Mouse (Mus musculus) stomach, embryonic 14.5 days (tissue): ENCODE results near the gene C8a. TPM values are rescaled to one million over a fixed set of nuclear protein-coding genes. Genes with fewer than 3 reads are reported as not detected.

Source experiments
- ATAC-seq: fragments of 200-750 bp; cut with Nextera tagmentation; 2 replicates; pipeline ENCODE4 v1.8.0; 2017; ENCODE audit warnings: low read depth, moderate TSS enrichment; ENCODE audit not compliant: insufficient number of reproducible peaks, insufficient read depth, low FRiP score
- H3K27ac ChIP-seq: fragments of 300-500 bp; sonication (generic); 2 replicates; pipeline ENCODE4 v1.5.1; 2014; ENCODE audit warnings: mild to moderate bottlenecking, low read length, moderate library complexity, mixed read lengths
- H3K27me3 ChIP-seq: fragments of 300-500 bp; sonication (generic); 2 replicates; pipeline ENCODE4 v1.6.1; 2014; ENCODE audit warnings: low read length, control low read depth, mixed read lengths; ENCODE audit not compliant: control insufficient read depth, insufficient read depth
- H3K36me3 ChIP-seq: fragments of 300-500 bp; sonication (generic); 2 replicates; pipeline ENCODE4 v1.6.1; 2014; ENCODE audit warnings: mild to moderate bottlenecking, control low read depth, low read length, moderate library complexity, mixed read lengths; ENCODE audit not compliant: control insufficient read depth, insufficient read depth
- H3K4me1 ChIP-seq: fragments of 300-500 bp; sonication (generic); 2 replicates; pipeline ENCODE4 v1.6.1; 2014; ENCODE audit warnings: low read length, control low read depth, mixed read lengths; ENCODE audit not compliant: control insufficient read depth, insufficient read depth
- H3K4me2 ChIP-seq: fragments of 300-500 bp; sonication (generic); replicated peaks from 2 replicates; pipeline ENCODE4 v1.6.1; 2014; ENCODE audit warnings: low read depth, low read length, control low read depth
- H3K4me3 ChIP-seq: fragments of 300-500 bp; sonication (generic); 2 replicates; pipeline ENCODE4 v1.5.1; 2014; ENCODE audit warnings: low read depth, low read length, control low read depth
- H3K9ac ChIP-seq: fragments of 300-500 bp; sonication (generic); replicated peaks from 2 replicates; pipeline ENCODE4 v1.6.1; 2014; ENCODE audit warnings: low read depth, mild to moderate bottlenecking, control low read depth, low read length, moderate library complexity, mixed read lengths
- H3K9me3 ChIP-seq: fragments of 300-500 bp; sonication (generic); 2 replicates; pipeline ENCODE4 v1.6.1; 2016; ENCODE audit warnings: low read depth, low read length, control low read depth; ENCODE audit not compliant: control insufficient read depth
- WGBS: fragments of 180-500 bp; shearing (Covaris S2); extraction: QIAGEN DNeasy Blood & Tissue Kit; methylation state at CpG from one replicate; pipeline ENCODE4 v1.1.7; 2014; 5-methylcytosine and 5-hydroxymethylcytosine counted together
- polyA plus RNA-seq: library from polyadenylated mRNA; unstranded; fragments of >200 nt; fragmentation: Nextera tagmentation; extraction: Ambion mirVana; gene quantifications from 2 replicates; pipeline ENCODE4 v1.2.1, GENCODE M21; 2014

The C8a gene
- polyA plus RNA-seq, 1 experiment from 2014 or later, result not detected

GRCm38 (mm10) chr4:104864397-104864796 is 11.8 kb downstream of the C8a start:
- H3K9ac ChIP-seq, result no peak overlapping the region
- H3K27me3 ChIP-seq, result no peaks in the 10 kb centered on the region
- no peaks in the 10 kb centered on the region for H3K9me3 ChIP-seq
- ATAC-seq, result no peak
- no peak overlapping the region for H3K4me3 ChIP-seq
- no peaks in the 10 kb centered on the region for H3K36me3 ChIP-seq
- H3K4me1 ChIP-seq, result no peaks in the 10 kb centered on the region
- H3K27ac ChIP-seq, result no peak overlapping the region
- WGBS, result 78% methylated on average over 1 of the region's 1 CpGs
- H3K4me2 ChIP-seq, result no peak overlapping the region

DNA sequence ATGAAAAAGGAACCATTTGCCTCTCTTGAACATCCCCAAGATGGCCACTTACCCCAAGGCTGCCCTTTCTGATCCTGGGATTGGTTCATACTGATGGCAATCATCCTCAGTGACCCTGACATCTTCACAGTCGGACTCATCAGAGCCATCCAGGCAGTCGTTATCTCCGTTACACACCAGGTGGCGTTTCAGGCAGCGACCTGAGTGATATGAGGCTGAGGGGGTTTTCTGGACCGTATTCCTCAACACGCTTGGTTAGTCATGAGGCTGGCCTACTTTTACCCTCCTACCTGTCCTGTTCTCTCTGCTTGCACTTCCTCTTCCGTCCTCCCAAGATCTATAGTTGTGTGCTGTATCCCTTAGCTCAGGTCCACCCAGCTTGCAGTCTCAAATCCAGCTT is 15.0 kb downstream of the C8a start:
- H3K27ac ChIP-seq, result no peak overlapping the region
- H3K4me3 ChIP-seq, result no peak overlapping the region
- H3K9me3 ChIP-seq, result no peaks in the 10 kb centered on the region
- H3K4me2 ChIP-seq, result no peak overlapping the region
- 80% methylated on average over 8 of the region's 8 CpGs for WGBS
- no peak for ATAC-seq
- H3K9ac ChIP-seq, result no peak overlapping the region
- H3K27me3 ChIP-seq, result no peaks in the 10 kb centered on the region
- H3K4me1 ChIP-seq, result no peaks in the 10 kb centered on the region
- H3K36me3 ChIP-seq, result no peaks in the 10 kb centered on the region

DNA sequence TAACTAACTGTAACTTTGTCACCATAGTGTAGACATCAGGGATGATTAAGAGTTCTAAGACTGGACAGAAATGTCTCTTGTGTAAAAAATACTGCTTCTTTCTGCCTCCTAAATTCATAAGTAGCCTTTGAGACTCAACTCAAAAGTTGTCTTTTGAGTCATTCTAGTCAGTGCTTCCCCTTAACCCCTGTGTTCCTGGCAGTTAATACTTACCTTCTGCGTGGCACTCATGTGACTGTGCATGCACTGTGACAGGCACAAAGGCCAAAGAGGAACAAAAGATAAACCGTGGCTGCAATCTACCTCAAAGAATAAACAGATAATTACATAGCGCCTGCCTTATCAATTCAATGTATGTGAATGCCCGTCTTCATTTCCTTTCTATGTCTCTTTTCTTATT is 18.4 kb downstream of the C8a start:
- Histone ChIP-seq H3K27ac (no peak overlapping the region), H3K9ac (no peak overlapping the region), H3K4me2 (no peak overlapping the region), H3K27me3 (no peaks in the 10 kb centered on the region), H3K36me3 (no peaks in the 10 kb centered on the region), H3K9me3 (no peaks in the 10 kb centered on the region), H3K4me1 (no peaks in the 10 kb centered on the region), H3K4me3 (no peak overlapping the region)
- ATAC-seq, result no peak
- 65% methylated on average over 4 of the region's 4 CpGs for WGBS

DNA sequence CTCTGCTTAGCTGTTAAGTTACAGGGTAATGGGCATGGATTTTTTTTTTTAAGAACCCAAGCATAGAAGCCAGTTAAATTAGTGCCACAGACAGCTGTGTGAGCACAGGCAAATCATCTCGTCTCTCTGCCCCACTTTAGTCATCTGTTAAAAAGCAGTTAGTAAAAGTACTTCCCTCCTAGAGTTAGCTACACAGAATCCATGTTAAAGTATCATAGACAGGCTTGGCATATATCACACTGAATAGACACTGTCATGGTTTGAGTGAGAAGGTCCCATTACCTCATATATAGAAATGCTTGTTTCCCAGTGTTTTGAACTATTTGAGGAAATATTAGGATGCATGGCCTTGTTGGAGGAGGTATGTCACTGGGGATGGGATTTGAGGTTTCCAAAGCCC is 19.2 kb downstream of the C8a start, which contains the start of gene Gm17662:
Gene Gm17662 (plus strand): TSS at position 301 of the 400 bp plus-strand sequence.
- no peaks in the 10 kb centered on the region for H3K9me3 ChIP-seq
- no peaks in the 10 kb centered on the region for H3K36me3 ChIP-seq
- H3K4me2 ChIP-seq, result no peak within 1 kb of the TSS
- no peaks in the 10 kb centered on the region for H3K4me1 ChIP-seq
- no peak within 1 kb of the TSS for H3K4me3 ChIP-seq
- no peak for ATAC-seq
- no peaks in the 10 kb centered on the region for H3K27me3 ChIP-seq
- H3K9ac ChIP-seq, result no peak within 1 kb of the TSS
- H3K27ac ChIP-seq, result no peak within 1 kb of the TSS
- WGBS, result 59% methylated on average over 1 of the region's 1 CpGs

- H3K9ac ChIP-seq, result no peak overlapping the region
- WGBS, result 89% methylated on average over 2 of the region's 2 CpGs
These were observed 21.0 kb downstream of the C8a start for GRCm38 (mm10) chr4:104855216-104855615.

DNA sequence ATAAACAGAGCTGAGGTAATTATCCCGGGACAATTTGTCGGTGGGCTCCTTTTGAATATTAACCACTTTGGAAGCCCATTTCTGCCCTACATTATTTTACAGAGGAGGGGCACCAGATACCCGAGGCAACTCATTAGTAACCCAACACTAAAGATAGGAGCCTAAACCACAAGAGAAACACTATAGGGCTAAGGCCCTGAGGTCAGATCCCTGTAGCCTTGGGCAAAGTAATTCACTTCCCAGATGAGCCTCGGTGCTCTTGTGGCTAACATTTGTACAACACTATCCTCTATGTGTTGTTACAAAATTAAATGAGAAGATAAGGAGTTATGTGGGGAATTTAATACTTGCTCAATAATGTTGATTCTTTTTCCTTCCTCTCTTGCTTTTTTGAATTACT is 32.7 kb downstream of the C8a start:
- Histone ChIP-seq H3K4me3 (no peak overlapping the region), H3K36me3 (no peaks in the 10 kb centered on the region), H3K4me2 (no peak overlapping the region), H3K9ac (no peak overlapping the region), H3K4me1 (no peaks in the 10 kb centered on the region), H3K27ac (no peak overlapping the region), H3K27me3 (no peaks in the 10 kb centered on the region), H3K9me3 (no peaks in the 10 kb centered on the region)
- 54% methylated on average over 4 of the region's 4 CpGs for WGBS
- ATAC-seq, result no peak

More at GRCm38 (mm10) chr4:104855216-104855615, 21.0 kb downstream of the C8a start:
- Histone ChIP-seq H3K27ac (no peak overlapping the region), H3K36me3 (no peaks in the 10 kb centered on the region), H3K4me3 (no peak overlapping the region), H3K4me2 (no peak overlapping the region), H3K27me3 (no peaks in the 10 kb centered on the region), H3K9me3 (no peaks in the 10 kb centered on the region), H3K4me1 (no peaks in the 10 kb centered on the region)
- ATAC-seq, result no peak

GRCm38 (mm10) chr4:104842204-104842603 is 34.0 kb downstream of the C8a start:
- Histone ChIP-seq H3K4me2 (no peak overlapping the region), H3K36me3 (no peaks in the 10 kb centered on the region), H3K4me1 (no peaks in the 10 kb centered on the region), H3K4me3 (no peak overlapping the region), H3K27me3 (no peaks in the 10 kb centered on the region), H3K27ac (no peak overlapping the region), H3K9me3 (no peaks in the 10 kb centered on the region), H3K9ac (no peak overlapping the region)
- 78% methylated on average over 5 of the region's 5 CpGs for WGBS
- no peak for ATAC-seq

GRCm38 (mm10) chr4:104838342-104838741 is 37.9 kb downstream of the C8a start:
- ATAC-seq, result no peak
- Histone ChIP-seq H3K4me3 (no peak overlapping the region), H3K4me1 (no peaks in the 10 kb centered on the region), H3K4me2 (no peak overlapping the region), H3K27me3 (no peaks in the 10 kb centered on the region), H3K9me3 (no peaks in the 10 kb centered on the region), H3K36me3 (no peaks in the 10 kb centered on the region), H3K9ac (no peak overlapping the region), H3K27ac (no peak overlapping the region)
- WGBS, result 78% methylated on average over 2 of the region's 2 CpGs

DNA sequence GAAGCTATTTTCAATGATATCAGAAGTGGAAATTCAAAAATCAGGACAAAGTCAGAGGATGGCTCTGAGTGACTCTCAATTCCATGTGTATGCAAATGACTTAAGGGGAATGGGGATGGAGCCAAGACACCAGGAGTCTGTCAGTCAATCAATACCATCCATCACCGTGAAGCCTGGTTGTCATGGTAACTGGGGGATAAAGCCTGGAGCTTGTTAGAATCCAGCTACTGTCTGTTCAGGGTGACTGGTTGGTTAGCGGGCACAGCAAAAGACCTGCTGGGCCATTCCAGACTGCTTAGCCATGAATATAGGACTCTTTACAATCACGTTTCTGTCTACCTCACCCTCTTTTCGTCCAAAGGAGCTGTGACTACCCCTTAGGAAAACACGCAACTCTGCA is 41.1 kb downstream of the C8a start:
- 63% methylated on average over 5 of the region's 5 CpGs for WGBS
- no peak overlapping the region for H3K4me3 ChIP-seq
- ATAC-seq, result no peak
- H3K9ac ChIP-seq, result no peak overlapping the region
- H3K36me3 ChIP-seq, result no peaks in the 10 kb centered on the region
- no peaks in the 10 kb centered on the region for H3K4me1 ChIP-seq
- no peaks in the 10 kb centered on the region for H3K9me3 ChIP-seq
- H3K27me3 ChIP-seq, result no peaks in the 10 kb centered on the region
- no peak overlapping the region for H3K4me2 ChIP-seq
- H3K27ac ChIP-seq, result no peak overlapping the region
